ENCODE assay signal across 27 mouse cellular contexts in the genomic region with DNA sequence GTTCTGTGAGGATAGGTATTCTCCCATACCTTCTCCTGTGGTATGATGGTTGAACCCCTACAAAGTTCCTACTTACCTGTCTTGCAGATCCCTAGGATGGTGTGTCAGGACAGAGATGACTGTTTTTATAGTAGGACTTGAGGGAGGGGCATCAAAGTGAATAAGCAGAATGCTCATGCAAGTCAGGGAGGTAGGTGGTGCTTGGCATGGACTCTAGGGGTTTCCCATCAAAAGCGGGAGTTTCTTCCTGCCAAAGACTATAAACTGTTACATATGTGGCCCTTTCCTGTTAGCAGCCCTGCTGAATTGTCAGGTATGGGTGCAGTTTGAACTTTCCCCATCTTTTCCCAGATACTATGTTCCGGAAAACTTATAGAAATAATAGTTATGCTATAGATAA. TPM values are rescaled to one million over a fixed set of nuclear protein-coding genes. Genes with fewer than 3 reads are reported as not detected.
DNase-seq lines count a peak whose midpoint lies in the region; ATAC-seq and TF ChIP-seq lines count a peak whose summit lies in the region.
"Had no signal": no experiment of that assay in that cellular context is flagged by ENCODE, and none has a peak within 500 bp of the region (broad histone marks: within the 10 kb centered on the region; RNA-seq: fewer than 3 reads in every experiment).

A gene (minus strand): TSS at position 101 of the 400 bp plus-strand sequence.

- DNase-seq in heart, postnatal 4 days, result no peak
- peak; percentile 0 for DNase-seq in lung, postnatal 36 days
- no peak for DNase-seq in lung, postnatal 25 days (ENCODE audit: low spot score)
- DNase-seq in gastrocnemius, postnatal 10 days, result no peak
- DNase-seq in kidney, postnatal 25 days, result no peak
- DNase-seq: adrenal gland, postnatal 10 days; cerebellum, adult 11 months; cerebellum, adult 8-10 months; cerebellum, postnatal 14 days; embryo, embryonic 11 days; forebrain, postnatal 0 days; gastrocnemius, postnatal 25 days; heart, postnatal 36 days had no signal

- no peaks in the 10 kb centered on the region for H3K4me1 ChIP-seq in heart, embryonic 16.5 days (ENCODE audit: control insufficient read depth, insufficient read depth, low read length)
- H3K4me1 ChIP-seq in embryonic facial prominence, embryonic 15.5 days, result no peaks in the 10 kb centered on the region
- H3K4me1 ChIP-seq in intestine, postnatal 0 days (replicated peaks; ENCODE audit: control insufficient read depth, insufficient read depth, low read length), result no peaks in the 10 kb centered on the region
- H3K4me1 ChIP-seq: embryonic facial prominence, embryonic 12.5 days; forebrain, embryonic 13.5 days; heart, embryonic 12.5 days; hindbrain, embryonic 12.5 days had no signal

- no peaks in the 10 kb centered on the region for H3K36me3 ChIP-seq in heart, embryonic 16.5 days (ENCODE audit: control insufficient read depth, insufficient read depth)
- no peaks in the 10 kb centered on the region for H3K36me3 ChIP-seq in embryonic facial prominence, embryonic 15.5 days
- H3K36me3 ChIP-seq in intestine, postnatal 0 days (ENCODE audit: control insufficient read depth, insufficient read depth), result no peaks in the 10 kb centered on the region
- H3K36me3 ChIP-seq: embryonic facial prominence, embryonic 12.5 days; heart, embryonic 12.5 days; hindbrain, embryonic 12.5 days had no signal

- H3K4me2 ChIP-seq in heart, embryonic 16.5 days (ENCODE audit: low read depth, low read length), result no peak within 1 kb of the TSS
- H3K4me2 ChIP-seq in embryonic facial prominence, embryonic 15.5 days (replicated peaks), result no peak within 1 kb of the TSS
- H3K4me2 ChIP-seq in intestine, postnatal 0 days (replicated peaks; ENCODE audit: low read depth), result no peak within 1 kb of the TSS
- H3K4me2 ChIP-seq: embryonic facial prominence, embryonic 12.5 days; forebrain, embryonic 13.5 days; heart, embryonic 12.5 days; hindbrain, embryonic 12.5 days had no signal

- no peaks in the 10 kb centered on the region for H3K9me3 ChIP-seq in heart, embryonic 16.5 days (replicated peaks; ENCODE audit: control insufficient read depth, low read length)
- H3K9me3 ChIP-seq in embryonic facial prominence, embryonic 15.5 days (replicated peaks), result no peaks in the 10 kb centered on the region
- H3K9me3 ChIP-seq in intestine, postnatal 0 days (ENCODE audit: control insufficient read depth), result no peaks in the 10 kb centered on the region
- H3K9me3 ChIP-seq: embryonic facial prominence, embryonic 12.5 days; forebrain, embryonic 13.5 days; heart, embryonic 12.5 days; hindbrain, embryonic 12.5 days had no signal

- ATAC-seq in heart, embryonic 16.5 days (replicated peaks; ENCODE audit: extremely low read depth, insufficient read depth, low FRiP score), result no peak
- ATAC-seq in embryonic facial prominence, embryonic 15.5 days (ENCODE audit: insufficient number of reproducible peaks, low FRiP score, low TSS enrichment, low read depth), result no peak
- peak; percentile 38; the same call in 1 of the 2 replicates for ATAC-seq in intestine, postnatal 0 days
- ATAC-seq: forebrain, embryonic 13.5 days; forebrain, postnatal 0 days had no signal

- H3K4me3 ChIP-seq in heart, embryonic 16.5 days (ENCODE audit: low read length), result no peak within 1 kb of the TSS
- no peak within 1 kb of the TSS for H3K4me3 ChIP-seq in embryonic facial prominence, embryonic 15.5 days (replicated peaks)
- no peak within 1 kb of the TSS for H3K4me3 ChIP-seq in intestine, postnatal 0 days (ENCODE audit: low read depth, low read length)
- H3K4me3 ChIP-seq: embryonic facial prominence, embryonic 12.5 days; forebrain, embryonic 13.5 days; heart, embryonic 12.5 days; hindbrain, embryonic 12.5 days had no signal

- H3K27ac ChIP-seq in heart, embryonic 16.5 days (ENCODE audit: low read length), result no peak within 1 kb of the TSS
- no peak within 1 kb of the TSS for H3K27ac ChIP-seq in embryonic facial prominence, embryonic 15.5 days (replicated peaks)
- H3K27ac ChIP-seq in intestine, postnatal 0 days (ENCODE audit: low read depth, low read length), result no peak within 1 kb of the TSS
- H3K27ac ChIP-seq: embryonic facial prominence, embryonic 12.5 days; forebrain, embryonic 13.5 days; hindbrain, embryonic 12.5 days had no signal

- WGBS in heart, embryonic 16.5 days, result 83% methylated on average over 2 of the region's 2 CpGs
- WGBS in embryonic facial prominence, embryonic 15.5 days, result 71% methylated on average over 2 of the region's 2 CpGs
- WGBS in intestine, postnatal 0 days, result 39% methylated on average over 2 of the region's 2 CpGs

- H3K9ac ChIP-seq in heart, embryonic 16.5 days (ENCODE audit: low read length), result no peak within 1 kb of the TSS
- H3K9ac ChIP-seq in embryonic facial prominence, embryonic 15.5 days, result no peak within 1 kb of the TSS
- H3K9ac ChIP-seq in intestine, postnatal 0 days (ENCODE audit: low read depth, low read length), result no peak within 1 kb of the TSS
- H3K9ac ChIP-seq: embryonic facial prominence, embryonic 12.5 days; forebrain, embryonic 13.5 days; forebrain, postnatal 0 days; heart, embryonic 12.5 days; hindbrain, embryonic 12.5 days had no signal

- no peaks in the 10 kb centered on the region for H3K27me3 ChIP-seq in heart, embryonic 16.5 days (ENCODE audit: control insufficient read depth, insufficient read depth, low read length)
- H3K27me3 ChIP-seq in embryonic facial prominence, embryonic 15.5 days, result no peaks in the 10 kb centered on the region
- H3K27me3 ChIP-seq in intestine, postnatal 0 days (replicated peaks; ENCODE audit: control insufficient read depth, insufficient read depth, low read length), result no peaks in the 10 kb centered on the region
- H3K27me3 ChIP-seq: embryonic facial prominence, embryonic 12.5 days; forebrain, embryonic 13.5 days; heart, embryonic 12.5 days; hindbrain, embryonic 12.5 days had no signal

- TF ChIP-seq CTCF in intestine, postnatal 0 days (IDR thresholded peaks at IDR 0.05; ENCODE audit: low read depth), result no peak

RNA-seq across cellular contexts. Expression of the gene that starts here (rescaled TPM):
- 14.3 and 19.3 TPM in 2 replicates for polyA plus RNA-seq in heart, embryonic 16.5 days (2015; fragmentation: Nextera tagmentation; extraction: Ambion mirVana)
- not detected for total RNA-seq in heart, postnatal 4 days (2021)
- 50.0 and 120 TPM in 2 replicates for polyA plus RNA-seq in embryonic facial prominence, embryonic 15.5 days (2015; fragmentation: Nextera tagmentation; extraction: Ambion mirVana)
- 5.8 and 7.8 TPM in 2 replicates for polyA plus RNA-seq in intestine, postnatal 0 days (2015; fragmentation: Nextera tagmentation; extraction: Ambion mirVana)
- not detected for total RNA-seq in gastrocnemius, postnatal 10 days (2021)
- total RNA-seq: adrenal gland, postnatal 10 days; adrenal gland, postnatal 4 days; common myeloid progenitor, adult 5-6 weeks; forebrain, postnatal 0 days; gastrocnemius, adult 18-20 months; gastrocnemius, postnatal 25 days; granulocyte monocyte progenitor cell, adult 5-6 weeks; heart, postnatal 36 days; MEL had no signal
- polyA plus RNA-seq: brain, embryonic 14.5 days; C2C12; forebrain, embryonic 13.5 days; forebrain, postnatal 0 days; heart, embryonic 12.5 days; hindbrain, embryonic 12.5 days had no signal
